Mouse (Mus musculus): ENCODE results near the gene Gm10392. TPM values are rescaled to one million over a fixed set of nuclear protein-coding genes. Genes with fewer than 3 reads are reported as not detected.
A peak's percentile ranks its signal among the peaks of the same experiment; 100 is the strongest.
"Not testable (repeated sequence)": the region's sequence is repeated elsewhere in the genome, so short reads cannot be mapped to it uniquely, and the experiment has no call there.

Gm10392 gene
- polyA plus RNA-seq (2014; fragmentation: Nextera tagmentation; extraction: Ambion mirVana), result 0.14 TPM in 1 of 2 replicates, not detected in the other

GRCm38 (mm10) chr11:77519043-77519442 is at the start of gene Gm10392:
Gm10392 (minus strand) TSS chr11:77519198.
- H3K9me3 ChIP-seq (replicated peaks; ENCODE audit: control insufficient read depth, low read length), result no peaks in the 10 kb centered on the region
- WGBS, result 81% methylated on average over 5 of the region's 5 CpGs
- H3K4me1 ChIP-seq (ENCODE audit: control insufficient read depth, insufficient read depth, low read length), result peaks cover 12% of the 10 kb centered on the region
- H3K4me2 ChIP-seq (ENCODE audit: low read depth, low read length), result no peak within 1 kb of the TSS; the same call in 1 of the 2 replicates
- ATAC-seq (replicated peaks; ENCODE audit: insufficient number of reproducible peaks, low FRiP score, low TSS enrichment, low read depth) (no peak), DNase-seq (ENCODE audit: low spot score) (no peak)
- H3K27ac ChIP-seq (replicated peaks; ENCODE audit: low read depth, low read length), result 0 out of 2 replicates have a peak within 1 kb of the TSS, but pooled peaks have one; percentile 8
- peaks cover 8% of the 10 kb centered on the region for H3K27me3 ChIP-seq (ENCODE audit: control insufficient read depth, insufficient read depth, low read length)
- H3K9ac ChIP-seq (replicated peaks; ENCODE audit: low read length), result no peak within 1 kb of the TSS
- H3K4me3 ChIP-seq (ENCODE audit: low read depth, low read length), result no peak within 1 kb of the TSS
- H3K36me3 ChIP-seq (replicated peaks; ENCODE audit: control insufficient read depth, insufficient read depth, low read depth, low read length), result no peaks in the 10 kb centered on the region

GRCm38 (mm10) chr11:77545261-77545660 is 26.3 kb upstream of the Gm10392 start:
- Histone ChIP-seq H3K27ac (replicated peaks; ENCODE audit: low read depth, low read length) (no peak overlapping the region), H3K9ac (replicated peaks; ENCODE audit: low read length) (no peak overlapping the region), H3K36me3 (replicated peaks; ENCODE audit: control insufficient read depth, insufficient read depth, low read depth, low read length) (peaks cover 9% of the 10 kb centered on the region; the same call in 1 of the 2 replicates), H3K4me2 (ENCODE audit: low read depth, low read length) (no peak overlapping the region), H3K27me3 (ENCODE audit: control insufficient read depth, insufficient read depth, low read length) (no peaks in the 10 kb centered on the region), H3K9me3 (replicated peaks; ENCODE audit: control insufficient read depth, low read length) (no peaks in the 10 kb centered on the region), H3K4me1 (ENCODE audit: control insufficient read depth, insufficient read depth, low read length) (no peaks in the 10 kb centered on the region), H3K4me3 (ENCODE audit: low read depth, low read length) (no peak overlapping the region)
- DNase-seq (ENCODE audit: low spot score), result no peak
- 95% methylated on average over 7 of the region's 7 CpGs for WGBS
- no peak for ATAC-seq (replicated peaks; ENCODE audit: insufficient number of reproducible peaks, low FRiP score, low TSS enrichment, low read depth)

- Histone ChIP-seq H3K4me2 (ENCODE audit: low read depth, low read length) (no peak overlapping the region), H3K27me3 (ENCODE audit: control insufficient read depth, insufficient read depth, low read length) (no peaks in the 10 kb centered on the region), H3K4me3 (ENCODE audit: low read depth, low read length) (no peak overlapping the region), H3K4me1 (ENCODE audit: control insufficient read depth, insufficient read depth, low read length) (no peaks in the 10 kb centered on the region), H3K9ac (replicated peaks; ENCODE audit: low read length) (no peak overlapping the region), H3K9me3 (replicated peaks; ENCODE audit: control insufficient read depth, low read length) (no peaks in the 10 kb centered on the region), H3K27ac (replicated peaks; ENCODE audit: low read depth, low read length) (no peak overlapping the region), H3K36me3 (replicated peaks; ENCODE audit: control insufficient read depth, insufficient read depth, low read depth, low read length) (no peaks in the 10 kb centered on the region; the same call in none of the 2 replicates)
- ATAC-seq (replicated peaks; ENCODE audit: insufficient number of reproducible peaks, low FRiP score, low TSS enrichment, low read depth), result no peak
- DNase-seq (ENCODE audit: low spot score), result no peak
- 84% methylated on average over 4 of the region's 4 CpGs for WGBS
Observed at GRCm38 (mm10) chr11:77532202-77532846, 13.3 kb upstream of the Gm10392 start.

GRCm38 (mm10) chr11:77530862-77531261 is 11.9 kb upstream of the Gm10392 start:
- Histone ChIP-seq H3K9me3 (replicated peaks; ENCODE audit: control insufficient read depth, low read length) (no peaks in the 10 kb centered on the region), H3K4me1 (ENCODE audit: control insufficient read depth, insufficient read depth, low read length) (no peaks in the 10 kb centered on the region), H3K4me2 (ENCODE audit: low read depth, low read length) (no peak overlapping the region), H3K36me3 (replicated peaks; ENCODE audit: control insufficient read depth, insufficient read depth, low read depth, low read length) (no peaks in the 10 kb centered on the region; the same call in 1 of the 2 replicates), H3K27me3 (ENCODE audit: control insufficient read depth, insufficient read depth, low read length) (no peaks in the 10 kb centered on the region), H3K4me3 (ENCODE audit: low read depth, low read length) (no peak overlapping the region), H3K9ac (replicated peaks; ENCODE audit: low read length) (no peak overlapping the region), H3K27ac (replicated peaks; ENCODE audit: low read depth, low read length) (no peak overlapping the region)
- WGBS, result 88% methylated on average over 2 of the region's 2 CpGs
- DNase-seq (ENCODE audit: low spot score), result no peak
- no peak for ATAC-seq (replicated peaks; ENCODE audit: insufficient number of reproducible peaks, low FRiP score, low TSS enrichment, low read depth)

GRCm38 (mm10) chr11:77529644-77530043 is 10.6 kb upstream of the Gm10392 start:
- no peak for DNase-seq (ENCODE audit: low spot score)
- Histone ChIP-seq H3K36me3 (replicated peaks; ENCODE audit: control insufficient read depth, insufficient read depth, low read depth, low read length) (no peaks in the 10 kb centered on the region; the same call in 1 of the 2 replicates), H3K9ac (replicated peaks; ENCODE audit: low read length) (no peak overlapping the region), H3K4me3 (ENCODE audit: low read depth, low read length) (no peak overlapping the region), H3K4me1 (ENCODE audit: control insufficient read depth, insufficient read depth, low read length) (no peaks in the 10 kb centered on the region), H3K27ac (replicated peaks; ENCODE audit: low read depth, low read length) (no peak overlapping the region), H3K4me2 (ENCODE audit: low read depth, low read length) (no peak overlapping the region), H3K9me3 (replicated peaks; ENCODE audit: control insufficient read depth, low read length) (no peaks in the 10 kb centered on the region), H3K27me3 (ENCODE audit: control insufficient read depth, insufficient read depth, low read length) (no peaks in the 10 kb centered on the region)
- 88% methylated on average over 3 of the region's 3 CpGs for WGBS
- ATAC-seq (replicated peaks; ENCODE audit: insufficient number of reproducible peaks, low FRiP score, low TSS enrichment, low read depth), result no peak

GRCm38 (mm10) chr11:77528420-77528819 is 9.4 kb upstream of the Gm10392 start:
- not testable (repeated sequence) for ATAC-seq (replicated peaks; ENCODE audit: insufficient number of reproducible peaks, low FRiP score, low TSS enrichment, low read depth); H3K4me2 ChIP-seq (ENCODE audit: low read depth, low read length); H3K4me1 ChIP-seq (ENCODE audit: control insufficient read depth, insufficient read depth, low read length); H3K9me3 ChIP-seq (replicated peaks; ENCODE audit: control insufficient read depth, low read length); H3K27ac ChIP-seq (replicated peaks; ENCODE audit: low read depth, low read length); H3K27me3 ChIP-seq (ENCODE audit: control insufficient read depth, insufficient read depth, low read length); H3K9ac ChIP-seq (replicated peaks; ENCODE audit: low read length); DNase-seq (ENCODE audit: low spot score); H3K4me3 ChIP-seq (ENCODE audit: low read depth, low read length); H3K36me3 ChIP-seq (replicated peaks; ENCODE audit: control insufficient read depth, insufficient read depth, low read depth, low read length)
- 93% methylated on average over 3 of the region's 3 CpGs for WGBS

- no peaks in the 10 kb centered on the region for H3K9me3 ChIP-seq (replicated peaks; ENCODE audit: control insufficient read depth, low read length)
- no peak for ATAC-seq (replicated peaks; ENCODE audit: insufficient number of reproducible peaks, low FRiP score, low TSS enrichment, low read depth)
Observed at GRCm38 (mm10) chr11:77525804-77526486, 6.9 kb upstream of the Gm10392 start.

More at GRCm38 (mm10) chr11:77525804-77526486, 6.9 kb upstream of the Gm10392 start:
- Histone ChIP-seq H3K4me1 (ENCODE audit: control insufficient read depth, insufficient read depth, low read length) (no peaks in the 10 kb centered on the region), H3K36me3 (replicated peaks; ENCODE audit: control insufficient read depth, insufficient read depth, low read depth, low read length) (no peaks in the 10 kb centered on the region; the same call in 1 of the 2 replicates), H3K9ac (replicated peaks; ENCODE audit: low read length) (no peak overlapping the region), H3K4me2 (ENCODE audit: low read depth, low read length) (no peak overlapping the region), H3K27me3 (ENCODE audit: control insufficient read depth, insufficient read depth, low read length) (no peaks in the 10 kb centered on the region), H3K27ac (replicated peaks; ENCODE audit: low read depth, low read length) (no peak overlapping the region), H3K4me3 (ENCODE audit: low read depth, low read length) (no peak overlapping the region)
- DNase-seq (ENCODE audit: low spot score), result no peak
- WGBS, result 74% methylated on average over 3 of the region's 3 CpGs

Data from embryonic facial prominence, embryonic 11.5 days (tissue).